Mouse (Mus musculus) layer of hippocampus, adult 18-20 months (tissue): ENCODE measurements around the gene Acap1. TPM values are rescaled to one million over a fixed set of nuclear protein-coding genes. Genes with fewer than 3 reads are reported as not detected.
"Not testable (repeated sequence)": the region's sequence is repeated elsewhere in the genome, so short reads cannot be mapped to it uniquely, and the experiment has no call there.

Source experiments
- DNase-seq, 2 experiments: peaks; one replicate each; pipeline ENCODE4 v3.0.0; 2022; ENCODE audit warnings: low spot score in 2 of 2
- total RNA-seq, 2 experiments: library from RNA; stranded (reverse); gene quantifications; 2 replicates each; pipeline ENCODE4 v1.2.3; 2021

The Acap1 gene
- total RNA-seq, 2 experiments from 2014 or later, result not detected

- peak; percentile 100 for DNase-seq
Observed at GRCm38 (mm10) chr11:69921114-69922011, 26.0 kb upstream of the Acap1 start, which contains the start of gene Eif5a. Gene Eif5a, minus strand, starts transcription at chr11:69921958.

- peak in 1 of 2 experiments; percentile 25 for DNase-seq
Observed at GRCm38 (mm10) chr11:69920266-69921031, 25.1 kb upstream of the Acap1 start.

GRCm38 (mm10) chr11:69919661-69920265 lies 24.4 kb upstream of the Acap1 start:
- DNase-seq, result peak in 1 of 2 experiments; percentile 60

GRCm38 (mm10) chr11:69919053-69919452 lies 23.7 kb upstream of the Acap1 start:
- DNase-seq, result no peak

- no peak for DNase-seq
Observed at GRCm38 (mm10) chr11:69918118-69918517, 22.8 kb upstream of the Acap1 start.

GRCm38 (mm10) chr11:69917379-69917948 lies 22.1 kb upstream of the Acap1 start:
- no peak for DNase-seq

- not testable (repeated sequence) for DNase-seq
Observed at GRCm38 (mm10) chr11:69916652-69917378, 21.5 kb upstream of the Acap1 start.

- no peak for DNase-seq
Observed at GRCm38 (mm10) chr11:69915667-69916627, 20.6 kb upstream of the Acap1 start.

GRCm38 (mm10) chr11:69914917-69915430 lies 19.6 kb upstream of the Acap1 start:
- no peak for DNase-seq

- no peak for DNase-seq
Observed at GRCm38 (mm10) chr11:69914372-69914764, 19.0 kb upstream of the Acap1 start.

- DNase-seq, result peak; percentile 92 to 96
Observed at GRCm38 (mm10) chr11:69913554-69914371, 18.4 kb upstream of the Acap1 start, which contains the start of gene Gps2. Gene Gps2, plus strand, starts transcription at chr11:69913888.

- no peak for DNase-seq
Observed at GRCm38 (mm10) chr11:69912716-69913530, 17.6 kb upstream of the Acap1 start.

- DNase-seq, result no peak
Observed at GRCm38 (mm10) chr11:69911701-69912100, 16.4 kb upstream of the Acap1 start.

- no peak for DNase-seq
Observed at GRCm38 (mm10) chr11:69910781-69911560, 15.6 kb upstream of the Acap1 start.

GRCm38 (mm10) chr11:69910177-69910576 lies 14.8 kb upstream of the Acap1 start:
- no peak for DNase-seq

GRCm38 (mm10) chr11:69909174-69909573 lies 13.8 kb upstream of the Acap1 start:
- no peak for DNase-seq

GRCm38 (mm10) chr11:69908645-69909044 lies 13.3 kb upstream of the Acap1 start:
- no peak for DNase-seq
